Mouse (Mus musculus): ENCODE measurements around the gene Odf3l1. TPM values are rescaled to one million over a fixed set of nuclear protein-coding genes. Genes with fewer than 3 reads are reported as not detected.

Odf3l1 gene
- polyA plus RNA-seq, 1 experiment from 2014 or later, result not detected

DNA sequence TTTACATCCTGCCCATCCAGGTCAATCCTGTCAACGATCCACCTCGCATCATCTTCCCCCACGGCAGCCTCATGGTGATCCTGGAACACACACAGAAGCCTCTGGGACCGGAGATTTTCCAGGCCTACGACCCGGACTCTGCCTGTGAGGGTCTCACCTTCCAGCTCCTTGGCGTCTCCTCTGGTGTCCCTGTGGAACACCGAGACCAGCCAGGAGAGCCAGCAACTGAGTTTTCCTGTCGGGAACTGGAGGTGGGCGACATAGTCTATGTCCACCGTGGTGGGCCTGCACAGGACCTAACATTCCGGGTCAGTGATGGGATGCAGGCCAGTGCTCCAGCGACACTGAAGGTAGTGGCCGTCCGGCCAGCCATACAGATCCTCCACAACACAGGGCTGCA is 22.1 kb upstream of the Odf3l1 start:
- no peaks in the 10 kb centered on the region for H3K27me3 ChIP-seq (ENCODE audit: control insufficient read depth, insufficient read depth, low read depth, low read length)
- no peaks in the 10 kb centered on the region for H3K36me3 ChIP-seq (ENCODE audit: control insufficient read depth, insufficient read depth)
- no peak for ATAC-seq (ENCODE audit: low read depth)
- no peak overlapping the region for H3K27ac ChIP-seq (ENCODE audit: low read length)
- H3K4me2 ChIP-seq (ENCODE audit: low read depth, low read length), result no peak overlapping the region
- H3K9me3 ChIP-seq (replicated peaks; ENCODE audit: control insufficient read depth, low read length), result no peaks in the 10 kb centered on the region
- no peaks in the 10 kb centered on the region for H3K4me1 ChIP-seq (ENCODE audit: control insufficient read depth, low read depth, low read length)
- no peak overlapping the region for H3K4me3 ChIP-seq (ENCODE audit: low read depth, low read length)
- 74% methylated on average over 15 of the region's 15 CpGs for WGBS (ENCODE audit: insufficient replicate concordance)
- H3K9ac ChIP-seq (ENCODE audit: low read depth, low read length), result no peak overlapping the region

DNA sequence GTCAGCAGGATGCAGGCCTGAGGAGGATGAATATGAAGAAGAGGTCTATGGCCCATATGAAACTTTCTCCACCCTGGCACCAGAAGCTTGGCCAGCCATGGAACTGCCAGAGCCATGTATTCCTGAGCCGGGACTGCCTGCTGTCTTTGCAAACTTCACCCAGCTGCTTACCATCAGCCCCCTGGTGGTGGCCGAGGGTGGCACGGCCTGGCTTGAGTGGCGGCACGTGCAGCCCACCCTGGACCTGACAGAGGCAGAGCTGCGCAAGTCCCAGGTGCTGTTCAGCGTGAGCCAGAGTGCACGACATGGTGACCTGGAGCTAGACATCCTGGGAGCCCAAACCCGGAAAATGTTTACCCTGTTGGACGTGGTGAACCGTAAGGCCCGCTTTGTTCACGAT is 21.6 kb upstream of the Odf3l1 start:
- H3K4me1 ChIP-seq (ENCODE audit: control insufficient read depth, low read depth, low read length), result no peaks in the 10 kb centered on the region
- H3K4me2 ChIP-seq (ENCODE audit: low read depth, low read length), result no peak overlapping the region
- H3K9me3 ChIP-seq (replicated peaks; ENCODE audit: control insufficient read depth, low read length), result no peaks in the 10 kb centered on the region
- no peak overlapping the region for H3K27ac ChIP-seq (ENCODE audit: low read length)
- H3K9ac ChIP-seq (ENCODE audit: low read depth, low read length), result no peak overlapping the region
- 59% methylated on average over 13 of the region's 13 CpGs for WGBS (ENCODE audit: insufficient replicate concordance)
- no peaks in the 10 kb centered on the region for H3K36me3 ChIP-seq (ENCODE audit: control insufficient read depth, insufficient read depth)
- no peaks in the 10 kb centered on the region for H3K27me3 ChIP-seq (ENCODE audit: control insufficient read depth, insufficient read depth, low read depth, low read length)
- H3K4me3 ChIP-seq (ENCODE audit: low read depth, low read length), result no peak overlapping the region
- no peak for ATAC-seq (ENCODE audit: low read depth)

DNA sequence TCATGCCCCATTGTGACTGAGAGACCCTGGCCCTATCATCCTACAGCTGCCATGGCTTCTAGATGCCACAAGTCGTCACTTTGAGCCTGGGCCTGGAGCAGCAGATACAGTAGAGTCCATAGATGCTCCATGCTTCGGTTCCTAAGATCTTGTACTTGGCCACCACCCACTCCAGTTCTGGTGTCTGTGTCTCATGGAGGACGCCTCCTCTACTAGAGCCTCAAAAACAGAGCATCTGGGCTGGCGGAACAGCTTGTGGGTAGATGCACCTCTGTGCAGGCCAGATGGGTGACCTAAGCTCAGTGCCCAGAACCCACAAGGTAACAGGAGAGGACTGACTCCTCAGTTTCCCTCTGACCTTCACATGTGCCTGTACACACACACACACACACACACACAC is 19.8 kb upstream of the Odf3l1 start:
- Histone ChIP-seq H3K36me3 (ENCODE audit: control insufficient read depth, insufficient read depth) (no peaks in the 10 kb centered on the region), H3K27me3 (ENCODE audit: control insufficient read depth, insufficient read depth, low read depth, low read length) (no peaks in the 10 kb centered on the region), H3K4me3 (ENCODE audit: low read depth, low read length) (no peak overlapping the region), H3K4me1 (ENCODE audit: control insufficient read depth, low read depth, low read length) (no peaks in the 10 kb centered on the region), H3K27ac (ENCODE audit: low read length) (no peak overlapping the region), H3K4me2 (ENCODE audit: low read depth, low read length) (no peak overlapping the region), H3K9ac (ENCODE audit: low read depth, low read length) (no peak overlapping the region), H3K9me3 (replicated peaks; ENCODE audit: control insufficient read depth, low read length) (no peaks in the 10 kb centered on the region)
- WGBS (ENCODE audit: insufficient replicate concordance), result 54% methylated on average over 4 of the region's 4 CpGs
- ATAC-seq (ENCODE audit: low read depth), result no peak

DNA sequence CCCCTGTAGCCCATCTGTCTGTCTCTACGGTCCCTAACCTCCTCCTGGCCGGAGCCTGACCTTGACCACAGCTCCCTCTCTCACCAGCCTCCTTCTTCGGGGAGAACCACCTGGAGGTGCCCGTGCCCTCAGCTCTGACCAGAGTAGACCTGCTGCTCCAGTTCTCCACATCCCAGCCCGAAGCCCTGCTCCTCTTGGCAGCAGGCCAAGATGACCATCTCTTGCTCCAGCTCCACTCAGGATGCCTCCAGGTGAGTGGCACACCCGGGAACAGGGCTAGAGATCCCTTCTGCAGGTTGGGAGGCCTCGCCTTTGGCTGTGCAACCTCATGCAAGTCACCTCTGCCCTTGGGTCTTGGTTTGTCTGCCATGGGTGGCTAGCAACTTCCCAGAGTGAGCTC is 19.0 kb upstream of the Odf3l1 start:
- Histone ChIP-seq H3K9ac (ENCODE audit: low read depth, low read length) (no peak overlapping the region), H3K4me1 (ENCODE audit: control insufficient read depth, low read depth, low read length) (no peaks in the 10 kb centered on the region), H3K4me3 (ENCODE audit: low read depth, low read length) (no peak overlapping the region), H3K27ac (ENCODE audit: low read length) (no peak overlapping the region), H3K9me3 (replicated peaks; ENCODE audit: control insufficient read depth, low read length) (no peaks in the 10 kb centered on the region), H3K36me3 (ENCODE audit: control insufficient read depth, insufficient read depth) (no peaks in the 10 kb centered on the region), H3K27me3 (ENCODE audit: control insufficient read depth, insufficient read depth, low read depth, low read length) (no peaks in the 10 kb centered on the region), H3K4me2 (ENCODE audit: low read depth, low read length) (no peak overlapping the region)
- 66% methylated on average over 7 of the region's 7 CpGs for WGBS (ENCODE audit: insufficient replicate concordance)
- no peak for ATAC-seq (ENCODE audit: low read depth)

DNA sequence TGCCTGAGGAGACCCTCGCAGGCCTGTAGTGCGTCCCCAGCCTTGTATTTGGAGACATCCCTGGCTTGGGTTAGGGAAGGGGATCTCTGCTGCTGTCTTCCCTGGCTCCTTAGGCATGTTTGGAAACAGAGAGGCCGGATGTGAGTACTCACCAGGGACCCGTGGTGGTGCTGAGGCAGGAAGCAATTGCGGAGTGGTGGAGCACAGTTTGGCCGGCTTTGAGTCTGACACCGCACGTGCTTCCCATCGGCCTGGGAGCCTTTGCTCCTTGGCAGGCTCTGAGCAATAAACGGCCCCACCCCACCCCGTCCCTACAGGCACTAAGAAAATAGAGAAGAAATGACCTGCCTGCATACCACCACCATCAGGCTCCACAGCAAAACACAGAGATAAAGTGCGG is 18.3 kb upstream of the Odf3l1 start:
- Histone ChIP-seq H3K9me3 (replicated peaks; ENCODE audit: control insufficient read depth, low read length) (no peaks in the 10 kb centered on the region), H3K9ac (ENCODE audit: low read depth, low read length) (no peak overlapping the region), H3K27ac (ENCODE audit: low read length) (no peak overlapping the region), H3K4me3 (ENCODE audit: low read depth, low read length) (no peak overlapping the region), H3K27me3 (ENCODE audit: control insufficient read depth, insufficient read depth, low read depth, low read length) (no peaks in the 10 kb centered on the region), H3K4me2 (ENCODE audit: low read depth, low read length) (no peak overlapping the region), H3K4me1 (ENCODE audit: control insufficient read depth, low read depth, low read length) (no peaks in the 10 kb centered on the region), H3K36me3 (ENCODE audit: control insufficient read depth, insufficient read depth) (no peaks in the 10 kb centered on the region)
- ATAC-seq (ENCODE audit: low read depth), result no peak
- 39% methylated on average over 12 of the region's 12 CpGs for WGBS (ENCODE audit: insufficient replicate concordance)

DNA sequence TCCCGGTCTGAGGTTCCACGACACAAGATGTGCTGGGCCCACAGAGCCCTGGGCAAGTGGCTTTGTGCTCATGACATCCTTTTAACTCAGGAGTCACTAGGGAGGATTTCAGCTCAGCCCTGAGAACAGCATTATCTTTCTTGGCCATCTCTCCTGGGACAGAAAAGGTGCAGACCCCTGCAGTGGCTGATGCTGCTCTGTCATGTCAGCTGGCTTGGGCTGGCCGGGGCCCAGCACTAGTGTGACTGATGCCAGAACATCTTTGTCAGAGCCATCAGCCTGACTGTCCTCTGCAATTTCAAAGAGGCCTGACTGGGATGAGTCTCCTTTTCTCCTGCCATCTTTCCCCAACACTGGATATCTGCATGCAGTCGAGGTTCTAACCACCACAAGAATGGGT is 17.8 kb upstream of the Odf3l1 start:
- no peak for ATAC-seq (ENCODE audit: low read depth)
- Histone ChIP-seq H3K4me3 (ENCODE audit: low read depth, low read length) (no peak overlapping the region), H3K36me3 (ENCODE audit: control insufficient read depth, insufficient read depth) (no peaks in the 10 kb centered on the region), H3K27ac (ENCODE audit: low read length) (no peak overlapping the region), H3K4me1 (ENCODE audit: control insufficient read depth, low read depth, low read length) (no peaks in the 10 kb centered on the region), H3K27me3 (ENCODE audit: control insufficient read depth, insufficient read depth, low read depth, low read length) (no peaks in the 10 kb centered on the region), H3K9ac (ENCODE audit: low read depth, low read length) (no peak overlapping the region), H3K4me2 (ENCODE audit: low read depth, low read length) (no peak overlapping the region), H3K9me3 (replicated peaks; ENCODE audit: control insufficient read depth, low read length) (no peaks in the 10 kb centered on the region)
- WGBS (ENCODE audit: insufficient replicate concordance), result 47% methylated on average over 4 of the region's 4 CpGs

DNA sequence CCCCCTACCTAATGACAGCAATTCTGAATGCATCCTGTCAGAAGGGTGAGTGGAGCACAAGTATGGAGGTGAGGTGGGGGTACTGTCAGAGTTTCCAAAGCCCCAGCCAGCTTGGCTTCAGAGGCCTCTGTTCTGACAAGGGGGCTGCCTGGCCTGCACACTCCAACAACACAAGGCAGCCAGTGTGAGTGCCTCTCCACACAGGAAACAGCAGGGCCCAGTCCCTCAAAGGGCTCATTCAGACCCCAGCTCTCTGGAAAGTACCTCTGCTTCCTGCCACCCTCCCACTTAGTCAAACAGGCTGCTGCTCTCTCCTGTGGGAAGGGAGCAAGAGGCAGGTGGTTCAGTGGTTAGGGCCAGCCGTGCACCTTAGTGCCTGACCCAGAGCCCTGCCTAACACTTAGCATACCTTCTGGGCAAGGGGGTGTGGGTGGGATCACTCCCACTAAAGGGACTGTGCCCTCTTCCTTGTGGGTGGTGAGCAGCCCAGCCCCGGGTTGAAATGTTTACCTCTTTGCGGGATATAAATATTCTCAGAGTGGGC is 17.1 kb upstream of the Odf3l1 start:
- 60% methylated on average over 3 of the region's 3 CpGs for WGBS (ENCODE audit: insufficient replicate concordance)
- Histone ChIP-seq H3K9me3 (replicated peaks; ENCODE audit: control insufficient read depth, low read length) (no peaks in the 10 kb centered on the region), H3K9ac (ENCODE audit: low read depth, low read length) (no peak overlapping the region), H3K27ac (ENCODE audit: low read length) (no peak overlapping the region), H3K4me3 (ENCODE audit: low read depth, low read length) (no peak overlapping the region), H3K27me3 (ENCODE audit: control insufficient read depth, insufficient read depth, low read depth, low read length) (no peaks in the 10 kb centered on the region), H3K4me2 (ENCODE audit: low read depth, low read length) (no peak overlapping the region), H3K36me3 (ENCODE audit: control insufficient read depth, insufficient read depth) (no peaks in the 10 kb centered on the region), H3K4me1 (ENCODE audit: control insufficient read depth, low read depth, low read length) (no peaks in the 10 kb centered on the region)
- no peak for ATAC-seq (ENCODE audit: low read depth)

DNA sequence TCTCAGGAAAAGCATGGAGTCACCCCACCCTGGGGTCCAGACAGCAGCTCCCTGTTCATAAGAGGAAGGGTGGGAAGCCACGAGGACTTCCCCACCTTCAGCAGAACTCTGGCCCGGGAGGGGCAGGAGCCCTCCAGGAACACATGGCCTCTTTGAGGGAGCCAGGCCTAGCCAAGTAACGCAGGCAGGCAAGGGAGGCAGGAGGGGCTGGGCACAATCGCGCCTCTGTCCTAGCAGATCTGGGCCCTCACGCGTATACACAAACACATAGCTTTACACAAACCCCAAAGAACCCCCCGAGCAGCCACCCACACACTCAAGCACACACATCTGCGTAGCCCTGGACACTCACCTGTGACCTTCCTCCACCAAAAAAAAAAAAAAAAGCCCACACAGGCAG is 16.3 kb upstream of the Odf3l1 start:
- 51% methylated on average over 9 of the region's 9 CpGs for WGBS (ENCODE audit: insufficient replicate concordance)
- no peak overlapping the region for H3K4me2 ChIP-seq (ENCODE audit: low read depth, low read length)
- no peaks in the 10 kb centered on the region for H3K4me1 ChIP-seq (ENCODE audit: control insufficient read depth, low read depth, low read length)
- no peaks in the 10 kb centered on the region for H3K36me3 ChIP-seq (ENCODE audit: control insufficient read depth, insufficient read depth)
- no peak overlapping the region for H3K9ac ChIP-seq (ENCODE audit: low read depth, low read length)
- no peaks in the 10 kb centered on the region for H3K27me3 ChIP-seq (ENCODE audit: control insufficient read depth, insufficient read depth, low read depth, low read length)
- H3K27ac ChIP-seq (ENCODE audit: low read length), result no peak overlapping the region
- H3K9me3 ChIP-seq (replicated peaks; ENCODE audit: control insufficient read depth, low read length), result no peaks in the 10 kb centered on the region
- no peak overlapping the region for H3K4me3 ChIP-seq (ENCODE audit: low read depth, low read length)
- no peak for ATAC-seq (ENCODE audit: low read depth)

DNA sequence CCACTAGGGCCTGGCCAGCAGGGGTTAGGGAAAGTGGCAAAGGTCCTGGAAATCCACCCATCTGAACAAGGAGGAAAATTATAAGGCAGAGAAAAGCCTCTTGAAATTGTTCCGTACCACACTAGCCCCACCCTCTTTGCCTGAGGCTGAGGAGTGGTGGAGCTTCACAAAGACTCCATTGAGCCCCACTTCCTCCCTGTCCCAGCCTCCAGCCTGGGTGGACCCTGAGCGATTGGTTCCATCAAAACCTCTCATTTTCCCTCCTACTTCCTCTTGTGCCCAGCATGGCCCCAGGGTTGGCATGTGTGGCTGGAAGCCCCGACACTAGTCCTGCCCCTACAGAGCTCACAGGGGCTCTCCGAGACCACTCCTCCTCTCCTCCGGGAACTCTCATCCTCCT is 12.8 kb upstream of the Odf3l1 start:
- Histone ChIP-seq H3K4me3 (ENCODE audit: low read depth, low read length) (no peak overlapping the region), H3K27me3 (ENCODE audit: control insufficient read depth, insufficient read depth, low read depth, low read length) (no peaks in the 10 kb centered on the region), H3K9ac (ENCODE audit: low read depth, low read length) (no peak overlapping the region), H3K4me1 (ENCODE audit: control insufficient read depth, low read depth, low read length) (no peaks in the 10 kb centered on the region), H3K4me2 (ENCODE audit: low read depth, low read length) (no peak overlapping the region), H3K9me3 (replicated peaks; ENCODE audit: control insufficient read depth, low read length) (no peaks in the 10 kb centered on the region), H3K36me3 (ENCODE audit: control insufficient read depth, insufficient read depth) (no peaks in the 10 kb centered on the region), H3K27ac (ENCODE audit: low read length) (no peak overlapping the region)
- WGBS (ENCODE audit: insufficient replicate concordance), result 48% methylated on average over 5 of the region's 5 CpGs
- ATAC-seq (ENCODE audit: low read depth), result no peak
